Mouse (Mus musculus) retina, adult 2 months (tissue): Measurements from ENCODE around the gene Cela3a.
A peak's percentile ranks its signal among the peaks of the same experiment; 100 is the strongest.

Experiments used
- DNase-seq: peaks from one replicate; pipeline ENCODE4 v3.0.0-alpha.2; 2012; ENCODE audit warnings: low read depth, low spot score

The Cela3a gene

GRCm38 (mm10) chr4:137375314-137376278 is 34.0 kb downstream of the Cela3a start:
- no peak for DNase-seq

- DNase-seq: no peak
These were observed 35.9 kb downstream of the Cela3a start for GRCm38 (mm10) chr4:137373711-137374110.

DNA sequence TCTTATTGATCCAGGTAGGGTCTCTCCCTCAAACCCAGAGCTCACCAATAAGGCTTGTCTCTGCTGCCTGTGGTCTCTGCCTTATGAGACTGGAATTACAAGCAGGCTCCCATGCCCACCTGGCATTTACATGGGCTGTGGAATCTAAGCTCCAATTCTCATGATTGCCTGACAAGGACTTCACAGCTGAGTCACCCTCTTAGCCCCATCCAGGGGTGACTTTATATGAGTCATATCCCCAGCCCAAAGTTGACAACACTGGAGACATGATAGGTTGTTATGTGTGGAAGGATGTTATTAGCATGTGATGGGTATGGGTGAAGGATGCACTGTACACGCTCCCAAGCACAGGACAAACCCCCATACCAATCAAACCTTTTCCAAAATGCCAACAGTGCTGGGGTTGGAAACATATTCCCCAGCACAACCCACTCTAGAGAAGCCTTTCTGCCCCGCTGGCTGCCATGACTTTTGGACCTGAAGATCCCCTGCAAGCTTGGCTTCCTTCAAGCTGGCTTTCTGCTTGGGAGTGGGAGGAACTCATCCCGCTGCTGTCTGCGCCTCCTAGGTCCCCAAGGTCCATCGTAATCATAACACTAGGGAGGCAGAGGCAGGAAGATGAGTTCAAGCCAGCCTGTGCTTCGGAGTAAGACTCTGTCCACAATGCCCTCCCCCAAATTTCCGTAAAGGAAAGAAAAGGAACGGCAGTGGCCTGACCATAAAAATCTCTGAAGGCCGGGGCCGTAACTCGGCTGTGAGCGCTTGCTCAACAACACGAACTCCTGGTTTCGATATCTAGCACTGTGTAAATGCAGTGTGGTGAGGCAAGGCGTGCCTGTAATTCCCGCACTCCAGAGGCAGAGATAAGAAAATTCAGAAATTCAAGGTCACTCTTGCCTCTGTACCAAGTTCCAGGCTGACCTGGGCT is 37.7 kb downstream of the Cela3a start:
- no peak for DNase-seq

GRCm38 (mm10) chr4:137369954-137370750 is 39.4 kb downstream of the Cela3a start:
- no peak for DNase-seq

DNA sequence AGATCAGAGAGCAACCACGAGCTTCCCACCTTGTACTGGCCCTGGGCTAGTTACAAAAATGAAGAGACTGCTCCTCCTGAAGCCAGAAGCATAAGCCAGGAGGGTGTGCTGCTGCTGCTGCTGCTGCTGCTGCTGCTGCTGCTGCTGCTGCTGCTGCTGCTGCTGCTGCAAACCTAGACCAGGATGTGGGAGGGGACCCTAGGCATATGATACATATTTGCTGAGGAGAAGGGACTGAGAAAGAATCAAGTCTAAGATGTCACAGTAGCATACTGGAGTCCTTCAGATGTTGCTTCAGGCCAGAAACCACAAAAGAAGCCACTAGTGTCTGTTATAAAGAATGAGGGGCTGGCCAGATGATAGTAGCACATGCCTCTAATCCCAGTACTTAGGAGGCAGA is 41.4 kb downstream of the Cela3a start:
- DNase-seq: no peak

GRCm38 (mm10) chr4:137367275-137368088 is 42.1 kb downstream of the Cela3a start:
- no peak for DNase-seq

- no peak for DNase-seq
These were observed 43.5 kb downstream of the Cela3a start for GRCm38 (mm10) chr4:137366097-137366496.

DNA sequence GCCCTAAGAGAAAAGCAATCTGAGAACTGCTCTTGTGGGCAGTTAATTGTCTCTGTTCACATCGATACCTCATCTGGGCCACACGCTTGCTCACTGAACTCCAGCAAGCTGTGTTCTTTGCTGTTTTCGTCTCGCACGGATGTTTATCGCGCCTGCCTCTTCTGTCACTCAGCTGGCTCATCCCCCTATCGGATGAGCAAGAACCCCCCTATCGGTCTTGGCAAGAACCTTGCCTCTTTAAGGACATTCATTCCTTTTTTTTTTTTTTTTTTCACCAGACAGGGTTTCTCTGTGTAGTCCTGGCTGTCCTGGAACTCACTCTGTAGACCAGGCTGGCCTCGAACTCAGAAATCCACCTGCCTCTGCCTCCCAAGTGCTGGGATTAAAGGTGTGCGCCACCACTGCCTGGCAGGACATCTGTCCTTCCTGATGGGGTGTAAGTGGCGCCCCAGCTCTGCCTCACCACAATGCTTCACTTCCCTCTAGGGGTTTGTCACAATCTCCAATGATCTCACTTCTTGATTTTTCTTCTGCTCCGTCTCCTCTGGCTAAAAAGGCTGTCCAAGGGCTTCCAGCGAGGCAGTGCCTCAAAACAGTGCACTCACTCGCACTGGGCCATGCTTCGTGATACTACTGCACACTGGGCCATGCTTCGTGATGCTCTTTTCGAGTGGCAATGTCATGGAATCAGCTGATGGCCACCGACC is 44.1 kb downstream of the Cela3a start:
- no peak for DNase-seq

- DNase-seq: no peak
These were observed 44.8 kb downstream of the Cela3a start for GRCm38 (mm10) chr4:137364826-137365225.

- no peak for DNase-seq
These were observed 48.6 kb downstream of the Cela3a start for GRCm38 (mm10) chr4:137360996-137361395.

DNA sequence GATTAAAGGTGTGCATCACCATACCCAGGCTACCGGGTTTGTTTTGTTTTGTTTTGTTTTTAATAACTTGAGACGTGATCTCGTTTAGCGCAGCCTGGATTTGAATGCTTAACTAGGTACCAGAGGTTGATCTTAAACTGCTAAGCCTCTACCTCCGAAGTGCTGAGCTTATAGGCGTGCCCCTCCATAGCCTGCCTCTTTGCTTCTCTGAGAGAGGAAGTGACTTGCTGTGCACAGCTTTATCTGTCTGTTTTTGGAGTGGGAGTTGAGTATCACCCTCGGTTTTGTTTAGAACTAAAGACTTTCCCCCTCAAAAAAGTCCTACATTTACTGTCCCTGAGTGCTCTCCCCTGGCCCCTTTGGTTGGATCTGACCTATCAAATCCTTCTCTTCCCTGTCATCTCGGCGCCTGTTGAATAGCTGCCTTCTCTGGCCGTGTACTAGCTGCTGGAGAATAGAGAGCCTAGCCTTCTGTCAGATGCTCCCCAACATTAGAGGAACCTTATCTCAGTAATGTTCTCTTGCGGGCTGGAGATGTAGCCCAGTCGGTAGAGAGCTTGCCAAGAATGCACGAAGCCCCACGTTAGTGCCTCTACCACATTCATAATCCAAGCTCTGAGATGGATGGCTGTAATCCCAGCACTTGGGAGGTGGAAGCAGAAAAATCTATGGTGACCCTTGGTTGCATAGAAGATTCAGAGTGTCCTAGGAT is 51.1 kb downstream of the Cela3a start:
- no peak for DNase-seq

DNA sequence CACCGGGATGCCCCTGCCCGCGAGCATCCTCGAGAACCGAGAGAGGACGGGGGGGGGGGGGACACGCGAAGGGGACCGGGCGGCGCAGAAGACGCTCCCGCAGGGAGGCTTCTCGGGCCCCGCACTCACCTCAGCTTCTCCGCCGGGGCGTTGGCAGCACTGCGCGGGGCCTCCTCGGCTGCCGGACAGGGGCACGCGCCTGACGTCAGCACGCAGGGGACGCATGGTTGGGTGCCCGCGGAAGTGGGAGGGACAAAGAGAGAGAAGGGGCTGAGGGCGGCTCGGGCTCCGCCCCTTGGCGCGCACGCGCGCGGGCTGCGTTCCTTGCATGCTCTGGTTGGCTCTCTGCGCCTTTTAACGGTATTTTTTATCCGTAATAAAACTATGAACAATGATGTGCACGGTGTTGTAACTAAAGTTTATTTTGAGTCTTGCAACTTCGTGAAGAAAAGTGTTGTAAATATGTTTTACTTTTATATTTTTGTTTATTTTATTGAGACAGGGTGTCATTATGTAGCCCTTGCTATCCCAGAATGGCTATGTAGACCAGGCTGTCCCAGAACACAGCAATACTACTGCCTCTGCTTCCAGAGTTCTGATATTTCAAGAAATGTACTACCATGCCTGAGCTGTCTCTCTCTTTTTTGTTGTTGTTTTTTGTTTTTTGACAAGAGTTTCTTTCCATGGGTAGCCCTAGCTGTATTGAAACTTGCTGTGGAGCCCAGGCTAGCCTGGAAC is 51.9 kb downstream of the Cela3a start, which contains the start of gene Cdc42:
Cdc42 (minus strand) TSS at position 204 of the 738 bp plus-strand sequence.
- peak; percentile 89 for DNase-seq

DNA sequence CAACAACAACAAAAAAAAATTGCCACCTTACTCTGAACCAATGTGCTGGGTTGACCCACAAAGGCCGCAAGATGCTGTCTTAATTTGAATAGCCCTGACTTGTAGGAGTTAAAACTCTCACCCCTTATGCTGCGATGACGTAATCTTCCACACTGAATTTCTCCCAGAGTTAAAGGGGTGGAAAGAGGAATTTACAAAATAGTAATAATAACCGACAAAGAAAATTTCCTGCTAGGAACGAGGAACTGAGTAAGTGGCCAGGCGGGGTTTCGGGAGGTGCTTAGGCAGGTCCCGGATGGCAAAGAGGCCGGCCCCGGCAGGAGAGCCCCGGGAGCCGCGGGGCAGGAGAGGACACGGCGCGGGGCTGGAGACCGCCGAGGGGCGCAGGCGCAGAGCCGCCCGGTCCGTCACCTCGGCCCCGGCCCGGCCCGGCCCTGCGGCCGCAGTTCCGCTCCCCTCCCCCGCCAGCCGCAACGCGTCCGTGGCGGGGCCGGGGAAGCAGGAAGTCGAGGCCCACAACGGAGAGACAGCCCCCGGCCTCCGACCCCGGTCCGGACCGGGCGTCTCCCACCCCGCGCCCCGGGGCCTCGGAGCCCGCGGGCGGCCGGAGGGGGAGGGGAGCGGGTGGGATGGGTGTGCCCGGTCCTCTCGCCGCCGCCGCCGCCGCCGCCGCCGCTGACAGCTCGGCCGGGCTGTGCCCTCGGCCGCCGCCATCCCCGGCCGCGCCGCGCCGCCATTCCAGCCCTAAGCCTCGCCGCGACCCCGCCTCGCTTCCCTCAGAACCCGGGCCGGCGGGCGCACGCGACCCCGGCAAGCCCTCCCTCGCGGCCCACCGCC is 52.7 kb downstream of the Cela3a start:
- DNase-seq: no peak
